Mouse (Mus musculus): ENCODE data around the gene Bcat1.

GRCm38 (mm10) chr6:145047445-145047857 is 28.5 kb downstream of the Bcat1 start:
- TF ChIP-seq CTCF (IDR thresholded peaks at IDR 0.05; ENCODE audit: low read depth, low read length) (no peak), TAL1 (conservative IDR thresholded peaks at IDR 0.05; ENCODE audit: low read depth, low read length) (no peak), GATA1 (IDR thresholded peaks at IDR 0.05; ENCODE audit: borderline replicate concordance, low read length) (no peak), POLR2AphosphoS5 (IDR thresholded peaks at IDR 0.05; ENCODE audit: insufficient replicate concordance, low read depth, low read length) (no peak), GATA2 (IDR thresholded peaks at IDR 0.05; ENCODE audit: borderline replicate concordance, low read depth, low read length) (no peak)

All from G1E (cell line).